Mouse (Mus musculus) C3H10T1/2 (cell line): ENCODE measurements around the gene Bak1. TPM values are rescaled to one million over a fixed set of nuclear protein-coding genes. Genes with fewer than 3 reads are reported as not detected.

Experiments used
- polyA plus RNA-seq, 2 experiments: library from polyadenylated mRNA; unstranded; fragments of >200 nt; fragmentation: generic; extraction: Trizol; gene quantifications; one replicate each; pipeline ENCODE4 v1.2.1; 2012; ENCODE audit warnings: missing spikeins in 2 of 2

The Bak1 gene
- 100 to 1,000 TPM; 107 to 169 TPM for polyA plus RNA-seq

DNA sequence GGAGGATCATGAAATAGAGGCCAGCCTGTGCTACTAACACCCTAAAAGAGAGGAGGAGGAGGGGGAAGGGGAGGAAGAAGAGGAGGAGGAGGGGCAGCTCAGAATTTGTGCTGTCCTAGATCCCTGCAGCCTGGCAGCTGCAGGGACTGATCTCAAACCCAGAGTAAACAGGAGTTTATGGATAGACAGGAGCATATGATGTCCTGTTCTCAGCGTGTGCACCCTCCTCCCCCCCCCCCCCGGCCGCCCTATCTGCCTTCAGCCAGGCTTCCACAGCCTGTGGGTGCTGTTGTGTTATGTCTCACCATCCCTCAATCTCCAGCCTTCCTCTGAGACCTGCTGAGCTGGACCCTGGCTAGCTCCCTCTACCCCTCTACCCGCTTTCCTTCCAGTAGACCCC is at the start of gene Bak1:
Gene Bak1, minus strand, starts transcription at position 101 of the 400 bp plus-strand sequence.

DNA sequence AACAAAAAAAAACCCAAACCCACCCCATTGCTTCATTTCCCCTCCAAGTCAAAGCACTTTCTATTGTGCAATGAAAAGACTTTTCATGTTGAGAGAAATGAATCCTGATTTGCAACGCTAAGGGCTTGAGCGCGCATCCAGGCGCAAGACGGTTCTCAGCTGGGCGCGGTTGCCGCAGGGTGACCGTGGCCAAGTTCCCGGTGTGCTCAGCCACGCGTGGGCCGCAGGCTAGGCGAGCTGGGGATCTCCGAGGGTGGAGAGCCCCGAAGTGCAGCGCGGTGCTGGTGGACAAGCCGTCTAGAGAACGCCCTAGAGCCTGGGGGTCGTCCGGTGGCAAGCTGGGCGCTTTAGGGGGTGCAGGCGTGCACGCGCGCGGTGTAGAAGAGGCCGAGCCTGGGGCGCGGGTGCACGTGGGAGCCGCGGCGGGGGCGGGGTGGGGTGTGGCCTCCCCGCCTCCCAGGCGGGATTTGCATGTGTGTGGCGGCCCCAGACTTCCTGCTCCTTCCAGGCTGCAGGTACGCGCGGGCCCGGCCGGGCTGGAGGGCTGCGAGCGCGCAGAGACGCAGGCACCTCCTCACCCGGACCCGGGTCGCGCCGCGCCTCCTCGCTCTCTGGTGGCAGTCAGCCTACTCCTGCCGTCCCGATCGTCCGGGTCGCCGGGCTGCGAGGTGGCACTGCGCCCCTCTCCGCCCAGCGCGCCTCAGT is 28.2 kb upstream of the Bak1 start, which contains the start of gene Itpr3:
Gene Itpr3, plus strand, starts transcription at position 493 of the 705 bp plus-strand sequence.

DNA sequence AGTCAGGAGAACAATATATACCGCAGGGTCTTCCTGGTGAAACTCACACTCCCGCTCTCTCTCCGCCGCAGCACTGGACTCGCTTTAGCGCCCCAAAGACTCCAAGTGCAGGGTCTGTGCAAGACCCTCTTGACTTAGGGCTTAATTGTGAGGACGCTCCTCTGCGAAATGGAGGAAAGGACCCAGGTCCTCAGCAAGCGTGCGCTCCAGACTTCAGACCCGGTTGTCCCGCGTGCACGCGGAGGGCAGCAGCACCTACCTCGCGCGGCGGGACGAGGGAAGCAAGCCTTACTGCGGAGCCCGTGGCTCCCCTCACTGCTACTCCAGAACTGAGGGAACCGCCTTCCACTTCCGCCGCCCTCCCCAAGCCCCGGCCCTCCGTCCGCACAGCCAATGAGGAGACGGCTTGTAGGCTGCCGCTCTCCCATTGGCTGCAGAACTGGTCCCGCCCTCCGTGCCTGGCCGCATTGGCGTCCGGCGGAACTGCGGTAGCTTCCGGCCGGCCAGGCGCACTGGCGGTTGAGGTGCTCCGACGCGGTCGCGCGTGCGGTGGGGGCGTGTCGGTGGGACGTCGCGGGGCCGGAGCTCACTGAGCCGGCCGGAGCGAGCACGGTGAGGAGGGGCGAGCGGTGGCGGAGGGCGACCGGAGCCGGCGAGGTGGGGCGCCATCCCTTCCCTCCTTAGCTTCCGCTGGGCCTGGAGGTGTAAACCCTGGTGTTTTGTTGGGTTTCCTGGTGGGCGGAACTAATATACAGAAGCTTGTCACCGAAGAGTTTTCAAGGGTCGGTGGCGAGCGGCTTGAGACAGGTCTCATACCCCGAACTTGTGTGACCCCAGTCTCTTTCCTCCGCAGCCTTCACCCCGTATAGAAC is 55.9 kb downstream of the Bak1 start, which contains the start of gene Zbtb9:
Gene Zbtb9, plus strand, starts transcription at position 465 of the 872 bp plus-strand sequence.

Other genes with a start within 250 kb of the Bak1 start
- gene Bnip1, start 247.9 kb downstream of the Bak1 start, polyA plus RNA-seq = 10 to 100 TPM; 36.3 to 48.4 TPM
- gene Nkx2-5, start 184.0 kb downstream of the Bak1 start, polyA plus RNA-seq = under 1 TPM in 1 of 2 experiments, not detected in 1; 0.04 TPM
- gene Kifc5b, start 111.9 kb downstream of the Bak1 start, polyA plus RNA-seq = 10 to 100 TPM; 11.1 to 31.7 TPM
- 10 to 100 TPM in 1 of 2 experiments, 1 to 10 TPM in 1; 6.1 to 31.6 TPM for gene Phf1, start 96.0 kb downstream of the Bak1 start, polyA plus RNA-seq
- 100 to 1,000 TPM; 240 to 326 TPM for gene Cuta, start 89.4 kb downstream of the Bak1 start, polyA plus RNA-seq
- 10 to 100 TPM in 1 of 2 experiments, under 1 TPM in 1; 0.30 to 12.1 TPM for gene Syngap1, start 87.8 kb downstream of the Bak1 start, polyA plus RNA-seq
- gene Zbtb9, start 55.8 kb downstream of the Bak1 start, polyA plus RNA-seq = 1 to 10 TPM; 3.1 to 8.4 TPM
- gene Itpr3, start 28.3 kb upstream of the Bak1 start, polyA plus RNA-seq = 10 to 100 TPM; 12.4 to 26.1 TPM
- 1,000 to 10,000 TPM in 1 of 2 experiments, 100 to 1,000 TPM in 1; 683 to 1,951 TPM for gene Uqcc2, start 104.9 kb upstream of the Bak1 start, polyA plus RNA-seq
- under 1 TPM; 0.34 to 0.94 TPM for gene Ip6k3, start 138.8 kb upstream of the Bak1 start, polyA plus RNA-seq
- gene Lemd2, start 175.5 kb upstream of the Bak1 start, polyA plus RNA-seq = 10 to 100 TPM; 35.8 to 56.6 TPM